Mouse (Mus musculus) gastrocnemius, adult 8-10 months (tissue): ENCODE measurements around the gene Cenpw. TPM values are rescaled to one million over a fixed set of nuclear protein-coding genes. Genes with fewer than 3 reads are reported as not detected.

Experiments used
- DNase-seq, 2 experiments: peaks; one replicate each; pipeline ENCODE4 v3.0.0; 2022; ENCODE audit warnings: low spot score in 2 of 2
- total RNA-seq, 4 experiments: library from RNA; stranded (reverse); gene quantifications; 2 replicates each; pipeline ENCODE4 v1.2.4; 2022

Gene Cenpw
- under 1 TPM; 0.53 to 0.86 (median 0.74) TPM for total RNA-seq

DNA sequence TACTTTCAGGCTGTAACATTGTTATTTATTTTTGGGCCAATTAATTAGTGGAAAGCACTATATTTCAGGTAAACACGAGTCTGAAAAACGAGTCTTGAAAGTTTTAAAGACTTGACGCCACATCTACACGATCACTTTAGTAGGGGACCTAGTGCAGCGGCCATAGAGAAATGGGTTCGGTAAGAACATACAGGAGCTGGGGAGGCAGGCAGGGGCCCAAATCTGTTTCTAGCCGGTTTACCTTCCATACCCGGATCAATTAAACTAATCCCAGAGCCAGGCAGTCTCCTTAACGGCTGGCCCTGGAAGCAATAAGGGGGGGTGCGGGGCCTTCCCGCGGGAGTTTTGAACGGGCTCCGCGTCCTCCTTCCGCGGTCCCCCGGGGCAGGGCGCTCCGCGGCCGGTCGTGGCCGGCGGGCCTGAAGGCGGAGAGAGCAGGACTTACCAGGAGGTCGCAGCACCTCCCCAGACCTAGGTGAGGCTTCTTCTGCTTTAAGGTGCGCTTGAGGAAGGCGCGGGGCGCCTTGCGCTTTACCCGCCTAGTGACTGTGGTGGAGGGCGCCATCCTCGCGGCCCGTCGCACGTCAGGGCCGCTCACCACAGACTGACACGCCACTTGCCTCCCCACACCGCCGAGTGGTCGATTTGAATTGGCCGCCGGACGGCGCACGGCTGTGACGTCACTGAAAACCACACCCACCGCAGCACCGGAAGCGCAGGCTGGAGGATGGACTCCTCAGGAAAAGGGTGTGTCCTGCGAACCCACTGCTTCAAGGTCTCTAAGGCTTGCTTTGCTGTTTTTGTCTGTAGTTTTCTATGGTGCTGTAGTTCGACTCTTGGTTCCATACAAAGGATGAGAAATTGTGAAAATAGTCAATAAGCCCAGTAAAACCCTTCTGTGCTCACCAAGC is at the start of gene Cenpw:
Gene Cenpw, minus strand, starts transcription at position 645 of the 911 bp plus-strand sequence.
- DNase-seq = peak; percentile 33 to 49

DNA sequence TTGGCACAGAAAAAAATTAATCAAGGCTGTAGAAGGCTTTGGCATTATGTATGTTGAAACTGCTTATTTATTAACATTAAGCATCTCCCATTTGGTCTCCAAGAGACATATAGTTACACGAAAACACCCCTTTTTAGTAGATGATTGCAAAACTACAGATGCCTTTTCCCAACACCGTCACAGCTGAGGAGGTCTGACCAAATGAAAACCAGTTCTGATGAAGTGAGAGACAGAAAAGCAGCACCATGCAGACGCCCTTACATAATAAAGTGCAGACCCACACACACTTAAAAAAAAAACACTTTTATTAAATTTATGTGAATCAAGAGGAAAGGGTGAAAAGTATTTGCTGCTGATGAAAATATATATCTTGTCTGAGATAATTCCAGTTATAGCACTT is 49.3 kb upstream of the Cenpw start:
- no peak for DNase-seq

DNA sequence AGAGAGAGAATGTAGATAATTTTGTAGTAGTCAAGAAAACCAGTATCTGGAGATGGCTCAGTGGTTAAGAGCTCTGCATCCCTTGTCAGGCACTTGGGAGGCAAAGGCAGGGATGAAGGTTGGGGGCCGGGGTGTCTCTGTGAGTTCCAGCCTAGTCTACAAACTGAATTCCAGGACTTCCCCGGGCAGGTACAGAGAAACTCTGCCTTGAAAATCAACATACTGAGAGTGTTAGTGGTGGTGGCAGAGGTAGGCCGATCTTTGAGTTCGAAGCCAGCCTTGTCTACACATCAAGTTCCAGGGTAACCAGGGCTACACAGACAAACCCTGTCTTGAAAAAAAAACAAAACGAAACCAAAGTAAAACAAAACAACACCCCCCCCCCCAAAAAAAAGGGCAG is 859 bp downstream of the Cenpw start:
- no peak for DNase-seq

DNA sequence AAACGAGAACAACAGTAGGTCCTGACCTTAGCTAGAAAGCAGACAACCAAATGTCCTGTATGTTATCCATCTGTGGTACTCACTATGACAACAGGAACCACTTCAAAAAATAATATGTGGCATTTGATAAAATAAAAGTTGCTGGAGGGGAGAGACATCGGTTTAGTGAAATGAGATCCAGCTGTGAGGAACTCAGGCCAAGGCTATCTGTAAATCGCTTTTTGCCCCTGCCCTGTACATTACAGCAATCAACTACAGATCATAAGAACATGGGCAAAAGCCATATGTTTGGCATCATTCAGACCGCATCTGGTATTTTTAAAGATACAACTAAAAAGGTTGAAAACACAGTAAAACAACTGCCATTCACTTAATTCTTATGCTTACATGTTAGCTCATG is 32.7 kb downstream of the Cenpw start:
- no peak for DNase-seq
